Mouse (Mus musculus) limb, embryonic 14.5 days (tissue): ENCODE results near the gene Egfl7. TPM values are rescaled to one million over a fixed set of nuclear protein-coding genes. Genes with fewer than 3 reads are reported as not detected.

Source experiments
- ATAC-seq: fragments of 200-750 bp; cut with Nextera tagmentation; 2 replicates; pipeline ENCODE4 v1.8.0; 2017; ENCODE audit warnings: low read depth, moderate number of reproducible peaks, moderate TSS enrichment; ENCODE audit not compliant: low FRiP score
- DNase-seq: peaks from one replicate; pipeline ENCODE4 v3.0.0-alpha.2; 2015; ENCODE audit warnings: low spot score
- H3K27ac ChIP-seq: fragments of 300-500 bp; sonication (generic); replicated peaks from 2 replicates; pipeline ENCODE4 v1.5.1; 2014; ENCODE audit warnings: low read depth, mild to moderate bottlenecking, low read length, moderate library complexity, mixed read lengths
- H3K27me3 ChIP-seq: fragments of 300-500 bp; sonication (generic); 2 replicates; pipeline ENCODE4 v1.6.1; 2014; ENCODE audit warnings: low read length, mixed read lengths; ENCODE audit not compliant: control insufficient read depth, insufficient read depth
- H3K36me3 ChIP-seq: fragments of 300-500 bp; sonication (generic); 2 replicates; pipeline ENCODE4 v1.6.1; 2014; ENCODE audit warnings: mild to moderate bottlenecking, low read length, moderate library complexity, mixed read lengths; ENCODE audit not compliant: control insufficient read depth, insufficient read depth
- H3K4me1 ChIP-seq: fragments of 300-500 bp; sonication (generic); 2 replicates; pipeline ENCODE4 v1.6.1; 2014; ENCODE audit warnings: antibody characterized with exemption, low read length, mixed read lengths; ENCODE audit not compliant: control insufficient read depth, insufficient read depth
- H3K4me2 ChIP-seq: fragments of 300-500 bp; sonication (generic); replicated peaks from 2 replicates; pipeline ENCODE4 v1.6.1; 2014; ENCODE audit warnings: low read depth, mild to moderate bottlenecking, low read length, moderate library complexity; ENCODE audit not compliant: severe bottlenecking
- H3K4me3 ChIP-seq: fragments of 300-500 bp; sonication (generic); replicated peaks from 2 replicates; pipeline ENCODE4 v1.5.1; 2014; ENCODE audit warnings: low read length
- H3K9ac ChIP-seq: fragments of 300-500 bp; sonication (generic); 2 replicates; pipeline ENCODE4 v1.6.1; 2014; ENCODE audit warnings: mild to moderate bottlenecking, low read depth, low read length, moderate library complexity; ENCODE audit not compliant: severe bottlenecking
- H3K9me3 ChIP-seq: fragments of 300-500 bp; sonication (generic); 2 replicates; pipeline ENCODE4 v1.6.1; 2016; ENCODE audit warnings: low read length; ENCODE audit not compliant: control insufficient read depth
- POLR2A ChIP-seq: fragments of 200-500 bp; IDR thresholded peaks from 2 replicates; pipeline ENCODE4 v1.8.0; 2012; ENCODE audit warnings: inconsistent platforms, mild to moderate bottlenecking, moderate library complexity, borderline replicate concordance; ENCODE audit not compliant: insufficient read depth, insufficient read length; ENCODE audit errors: extremely low read depth
- WGBS: fragments of 180-500 bp; shearing (Covaris S2); extraction: QIAGEN DNeasy Blood & Tissue Kit; methylation state at CpG from one replicate; pipeline ENCODE4 v1.1.7; 2014; 5-methylcytosine and 5-hydroxymethylcytosine counted together
- polyA plus RNA-seq, 2 experiments: library from polyadenylated mRNA; depleted of rRNA in 1 of 2; stranded (reverse) in 1 of 2; unstranded in 1 of 2; fragments of >200 nt; fragmentation: Nextera tagmentation in 1 of 2; extraction: Ambion mirVana in 1 of 2; gene quantifications; 2 replicates each; pipeline versions ENCODE4 v1.2.1 to v1.2.3; 2012 to 2014

The Egfl7 gene
- polyA plus RNA-seq, 2 experiments, result 108 to 262 TPM

GRCm38 (mm10) chr2:26543768-26544167, 36.0 kb upstream of the Egfl7 start:
- Histone ChIP-seq H3K27ac (no peak overlapping the region), H3K9me3 (no peaks in the 10 kb centered on the region), H3K9ac (no peak overlapping the region), H3K36me3 (no peaks in the 10 kb centered on the region), H3K4me2 (no peak overlapping the region), H3K4me1 (peaks cover 23% of the 10 kb centered on the region), H3K27me3 (no peaks in the 10 kb centered on the region), H3K4me3 (no peak overlapping the region)
- WGBS, result 85% methylated on average over 8 of the region's 8 CpGs
- no peak for DNase-seq
- ATAC-seq, result no peak
- no peak for TF ChIP-seq POLR2A

DNA sequence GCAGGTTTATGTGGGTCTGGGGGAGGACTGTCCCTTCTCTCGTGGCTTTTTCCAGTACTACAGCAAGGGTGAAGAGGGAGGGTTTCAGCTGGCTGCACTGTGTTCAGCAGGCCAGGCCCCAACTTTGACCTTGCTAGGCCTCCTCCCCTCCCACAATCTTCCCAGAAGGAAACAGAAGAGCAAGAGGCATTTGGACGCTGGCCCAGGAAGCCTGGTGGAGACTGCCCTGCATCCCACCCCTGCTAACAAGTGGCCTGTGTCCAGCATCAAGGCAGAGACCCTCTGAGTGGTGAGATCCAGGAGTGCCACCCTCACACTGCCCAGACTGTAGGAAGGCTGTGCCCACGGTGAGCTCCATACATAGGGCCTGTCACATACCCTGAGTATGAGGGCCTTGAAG, 35.5 kb upstream of the Egfl7 start:
- H3K27me3 ChIP-seq, result no peaks in the 10 kb centered on the region
- no peaks in the 10 kb centered on the region for H3K9me3 ChIP-seq
- TF ChIP-seq POLR2A, result no peak
- DNase-seq (no peak), ATAC-seq (no peak)
- H3K4me3 ChIP-seq, result no peak overlapping the region
- WGBS, result 64% methylated on average over 3 of the region's 3 CpGs
- H3K9ac ChIP-seq, result no peak overlapping the region
- peaks cover 23% of the 10 kb centered on the region for H3K4me1 ChIP-seq
- no peaks in the 10 kb centered on the region for H3K36me3 ChIP-seq
- H3K27ac ChIP-seq, result no peak overlapping the region
- no peak overlapping the region for H3K4me2 ChIP-seq

DNA sequence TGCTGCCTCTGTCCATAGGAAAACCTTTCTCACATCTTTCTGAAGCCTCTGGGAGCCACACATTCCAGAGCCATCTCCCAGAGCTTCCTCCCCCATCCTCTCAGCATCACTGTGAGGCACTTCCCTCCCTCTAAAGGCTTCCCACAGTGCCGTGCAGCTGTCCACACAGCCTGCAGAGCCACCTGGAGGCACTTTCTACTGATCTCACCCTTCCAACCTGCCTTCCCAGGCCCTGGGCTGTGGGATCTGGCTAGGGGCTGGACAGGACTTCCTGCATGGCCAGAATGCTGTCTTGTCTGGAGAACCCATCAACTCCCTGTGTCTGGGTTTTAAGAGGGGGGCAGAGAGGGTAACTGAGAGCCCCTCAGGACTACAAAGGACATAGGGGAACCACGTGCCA, 32.3 kb upstream of the Egfl7 start:
- WGBS, result 12% methylated on average over 2 of the region's 2 CpGs
- Histone ChIP-seq H3K9ac (no peak overlapping the region), H3K9me3 (no peaks in the 10 kb centered on the region), H3K27ac (no peak overlapping the region; the same call in 1 of the 2 replicates), H3K27me3 (no peaks in the 10 kb centered on the region), H3K4me1 (peaks cover 7% of the 10 kb centered on the region; the same call in 1 of the 2 replicates), H3K36me3 (no peaks in the 10 kb centered on the region), H3K4me3 (no peak overlapping the region), H3K4me2 (no peak overlapping the region)
- ATAC-seq (peak; percentile 75; the same call in 1 of the 2 replicates), DNase-seq (no peak)
- no peak for TF ChIP-seq POLR2A

GRCm38 (mm10) chr2:26549801-26550200, 30.0 kb upstream of the Egfl7 start:
- 84% methylated on average over 10 of the region's 10 CpGs for WGBS
- Histone ChIP-seq H3K9ac (no peak overlapping the region), H3K27ac (no peak overlapping the region), H3K9me3 (no peaks in the 10 kb centered on the region), H3K4me2 (no peak overlapping the region), H3K4me3 (no peak overlapping the region), H3K27me3 (no peaks in the 10 kb centered on the region), H3K4me1 (0 out of 2 replicates have a peak, but pooled peaks cover 7% of the 10 kb centered on the region), H3K36me3 (no peaks in the 10 kb centered on the region)
- no peak for TF ChIP-seq POLR2A
- DNase-seq, result no peak
- ATAC-seq, result no peak

- H3K9me3 ChIP-seq, result no peaks in the 10 kb centered on the region
- no peak overlapping the region for H3K4me2 ChIP-seq
- H3K9ac ChIP-seq, result no peak overlapping the region
- ATAC-seq, result no peak
- WGBS, result 64% methylated on average over 3 of the region's 3 CpGs
- DNase-seq, result no peak
- TF ChIP-seq POLR2A, result no peak
- H3K4me3 ChIP-seq, result no peak overlapping the region
- H3K36me3 ChIP-seq, result no peaks in the 10 kb centered on the region
- 0 out of 2 replicates have a peak, but pooled peaks cover 7% of the 10 kb centered on the region for H3K4me1 ChIP-seq
- H3K27ac ChIP-seq, result no peak overlapping the region
- no peaks in the 10 kb centered on the region for H3K27me3 ChIP-seq
These were observed 29.6 kb upstream of the Egfl7 start for GRCm38 (mm10) chr2:26550205-26550604.

GRCm38 (mm10) chr2:26550777-26551176, 29.0 kb upstream of the Egfl7 start:
- Histone ChIP-seq H3K4me2 (no peak overlapping the region), H3K27ac (no peak overlapping the region), H3K9me3 (no peaks in the 10 kb centered on the region), H3K36me3 (no peaks in the 10 kb centered on the region), H3K9ac (no peak overlapping the region), H3K4me1 (0 out of 2 replicates have a peak, but pooled peaks cover 7% of the 10 kb centered on the region), H3K27me3 (no peaks in the 10 kb centered on the region), H3K4me3 (no peak overlapping the region)
- no peak for ATAC-seq
- TF ChIP-seq POLR2A, result no peak
- no peak for DNase-seq
- 83% methylated on average over 3 of the region's 3 CpGs for WGBS
